Mouse (Mus musculus) lung, embryonic 14.5 days (tissue): ENCODE measurements around the gene Tpp2. TPM values are rescaled to one million over a fixed set of nuclear protein-coding genes. Genes with fewer than 3 reads are reported as not detected.
"Not testable (repeated sequence)": the region's sequence is repeated elsewhere in the genome, so short reads cannot be mapped to it uniquely, and the experiment has no call there.

Experiments used
- ATAC-seq: fragments of 200-750 bp; cut with Nextera tagmentation; 2 replicates; pipeline ENCODE4 v1.8.0; 2017; ENCODE audit warnings: mild to moderate bottlenecking, moderate TSS enrichment, moderate library complexity; ENCODE audit not compliant: insufficient read depth
- DNase-seq: peaks from one replicate; pipeline ENCODE4 v3.0.0-alpha.2; 2015
- H3K27ac ChIP-seq: fragments of 300-500 bp; sonication (generic); 2 replicates; pipeline ENCODE4 v1.5.1; 2014; ENCODE audit warnings: low read depth, mild to moderate bottlenecking, moderate library complexity
- H3K27me3 ChIP-seq: fragments of 300-500 bp; sonication (generic); 2 replicates; pipeline ENCODE4 v1.6.1; 2014; ENCODE audit warnings: low read length, control low read depth; ENCODE audit not compliant: insufficient read depth
- H3K36me3 ChIP-seq: fragments of 300-500 bp; sonication (generic); 2 replicates; pipeline ENCODE4 v1.6.1; 2014; ENCODE audit warnings: control low read depth; ENCODE audit not compliant: insufficient read depth
- H3K4me1 ChIP-seq: fragments of 300-500 bp; sonication (generic); 2 replicates; pipeline ENCODE4 v1.6.1; 2014; ENCODE audit warnings: antibody characterized with exemption, control low read depth; ENCODE audit not compliant: insufficient read depth
- H3K4me2 ChIP-seq: fragments of 300-500 bp; sonication (generic); 2 replicates; pipeline ENCODE4 v1.6.1; 2014; ENCODE audit warnings: mild to moderate bottlenecking
- H3K4me3 ChIP-seq: fragments of 300-500 bp; sonication (generic); 2 replicates; pipeline ENCODE4 v1.5.1; 2014; ENCODE audit warnings: low read depth, low read length
- H3K9ac ChIP-seq: fragments of 300-500 bp; sonication (generic); 2 replicates; pipeline ENCODE4 v1.6.1; 2014
- H3K9me3 ChIP-seq: fragments of 300-500 bp; sonication (generic); 2 replicates; pipeline ENCODE4 v1.6.1; 2016; ENCODE audit warnings: low read depth, low read length, control low read depth
- CTCF ChIP-seq: IDR thresholded peaks from 2 replicates; pipeline ENCODE4 v1.5.1; 2016; ENCODE audit warnings: antibody characterized with exemption, low read depth
- WGBS: fragments of 180-500 bp; shearing (Covaris S2); extraction: QIAGEN DNeasy Blood & Tissue Kit; methylation state at CpG from one replicate; pipeline ENCODE4 v1.1.7; 2014; 5-methylcytosine and 5-hydroxymethylcytosine counted together
- polyA plus RNA-seq: library from polyadenylated mRNA; unstranded; fragments of >200 nt; fragmentation: Nextera tagmentation; extraction: Ambion mirVana; gene quantifications from 2 replicates; pipeline ENCODE4 v1.2.1, GENCODE M21; 2014

The Tpp2 gene
- polyA plus RNA-seq, result 63.2 and 69.5 TPM in 2 replicates

DNA sequence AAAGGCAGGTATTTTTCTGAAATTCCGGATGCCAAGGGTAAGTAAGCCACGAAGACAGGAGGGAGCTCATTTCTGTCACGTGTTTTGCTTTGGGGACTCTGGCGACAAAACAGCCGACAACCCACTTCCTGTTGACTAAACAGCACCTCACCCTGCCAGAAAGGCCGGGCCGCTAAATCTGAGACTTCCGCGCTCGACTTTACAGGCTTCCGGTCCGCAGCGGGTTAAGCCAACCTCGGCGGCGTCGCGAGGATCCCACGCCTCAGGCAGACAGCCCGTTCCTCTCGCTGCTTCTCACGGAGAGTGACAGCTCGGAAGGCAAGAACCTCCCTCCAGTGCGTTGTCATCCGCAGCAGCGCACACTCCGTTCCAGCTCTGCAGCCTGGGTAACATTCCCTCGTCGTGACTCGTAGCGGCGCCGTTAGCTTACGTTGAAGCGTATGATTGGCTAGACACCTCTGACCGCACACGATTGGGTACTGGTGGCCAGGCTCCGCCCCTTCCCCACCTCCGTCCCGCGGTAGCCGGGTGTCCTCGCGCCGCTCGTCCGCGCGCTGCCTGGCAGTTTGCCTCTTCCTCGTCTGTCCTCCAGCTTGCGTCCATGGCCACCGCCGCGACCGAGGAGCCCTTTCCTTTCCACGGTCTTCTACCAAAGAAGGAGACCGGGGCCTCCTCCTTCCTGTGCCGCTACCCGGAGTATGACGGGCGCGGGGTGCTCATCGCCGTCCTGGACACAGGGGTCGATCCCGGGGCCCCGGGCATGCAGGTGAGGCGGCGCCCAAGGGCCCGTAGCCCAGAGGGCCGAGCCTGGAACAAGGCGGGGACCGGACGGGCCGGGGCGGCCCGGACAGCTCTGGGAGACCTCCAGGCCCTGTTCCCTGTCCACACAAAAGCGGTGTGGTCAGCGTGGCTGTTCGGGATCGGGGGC lies at the start of gene Tpp2:
Tpp2 (plus strand) TSS at position 160 of the 928 bp plus-strand sequence.
- TF ChIP-seq CTCF, result no peak
- Histone ChIP-seq H3K4me3 (peak within 1 kb of the TSS; percentile 98), H3K4me2 (peak within 1 kb of the TSS; percentile 63), H3K27me3 (no peaks in the 10 kb centered on the region), H3K27ac (peak within 1 kb of the TSS; percentile 98), H3K9ac (peak within 1 kb of the TSS; percentile 99), H3K36me3 (no peaks in the 10 kb centered on the region), H3K4me1 (no peaks in the 10 kb centered on the region; the same call in 1 of the 2 replicates), H3K9me3 (no peaks in the 10 kb centered on the region)
- ATAC-seq (peak; percentile 100), DNase-seq (peak; percentile 99)
- WGBS, result under 1% methylated on average over 81 of the region's 81 CpGs

- not testable (repeated sequence) for H3K9ac ChIP-seq, ATAC-seq, DNase-seq, H3K4me1 ChIP-seq, H3K4me3 ChIP-seq, H3K27ac ChIP-seq, H3K9me3 ChIP-seq, H3K27me3 ChIP-seq, H3K4me2 ChIP-seq, H3K36me3 ChIP-seq
- 83% methylated on average over 11 of the region's 11 CpGs for WGBS
Measured at GRCm38 (mm10) chr1:43888358-43888757, 45.1 kb upstream of the Tpp2 start.

DNA sequence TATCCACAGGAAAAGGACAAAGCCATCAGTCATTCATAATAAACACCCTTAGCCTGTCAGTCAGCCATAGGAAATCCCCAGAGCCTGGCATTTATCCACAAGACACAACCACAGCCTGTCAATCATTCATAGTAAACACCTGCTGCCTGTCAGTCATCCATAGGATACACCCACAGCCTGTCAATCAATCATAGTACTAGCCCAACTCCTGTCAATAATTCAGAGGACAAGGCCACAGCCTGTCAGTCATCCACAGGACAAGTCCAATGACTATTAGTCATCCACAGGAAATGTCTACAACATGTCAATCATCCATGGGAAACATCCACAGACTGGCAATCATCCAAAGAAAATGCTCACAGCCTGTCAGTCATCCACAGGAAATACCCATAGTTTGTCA lies 37.7 kb upstream of the Tpp2 start:
- H3K27ac ChIP-seq, result no peak overlapping the region
- no peak for DNase-seq
- ATAC-seq, result no peak
- no peaks in the 10 kb centered on the region for H3K4me1 ChIP-seq
- no peak overlapping the region for H3K4me2 ChIP-seq
- no peaks in the 10 kb centered on the region for H3K36me3 ChIP-seq
- no peak for TF ChIP-seq CTCF
- no peaks in the 10 kb centered on the region for H3K27me3 ChIP-seq
- H3K9ac ChIP-seq, result no peak overlapping the region
- H3K4me3 ChIP-seq, result no peak overlapping the region
- no peaks in the 10 kb centered on the region for H3K9me3 ChIP-seq

- no peaks in the 10 kb centered on the region for H3K4me1 ChIP-seq
- no peak overlapping the region for H3K4me3 ChIP-seq
- TF ChIP-seq CTCF, result no peak
- no peak for ATAC-seq
- WGBS, result 73% methylated on average over 2 of the region's 2 CpGs
- H3K27me3 ChIP-seq, result no peaks in the 10 kb centered on the region
- H3K36me3 ChIP-seq, result no peaks in the 10 kb centered on the region
- no peak overlapping the region for H3K9ac ChIP-seq
- DNase-seq, result no peak
- H3K4me2 ChIP-seq, result no peak overlapping the region
- no peaks in the 10 kb centered on the region for H3K9me3 ChIP-seq
- H3K27ac ChIP-seq, result no peak overlapping the region
Measured at GRCm38 (mm10) chr1:43897131-43897530, 36.3 kb upstream of the Tpp2 start.

DNA sequence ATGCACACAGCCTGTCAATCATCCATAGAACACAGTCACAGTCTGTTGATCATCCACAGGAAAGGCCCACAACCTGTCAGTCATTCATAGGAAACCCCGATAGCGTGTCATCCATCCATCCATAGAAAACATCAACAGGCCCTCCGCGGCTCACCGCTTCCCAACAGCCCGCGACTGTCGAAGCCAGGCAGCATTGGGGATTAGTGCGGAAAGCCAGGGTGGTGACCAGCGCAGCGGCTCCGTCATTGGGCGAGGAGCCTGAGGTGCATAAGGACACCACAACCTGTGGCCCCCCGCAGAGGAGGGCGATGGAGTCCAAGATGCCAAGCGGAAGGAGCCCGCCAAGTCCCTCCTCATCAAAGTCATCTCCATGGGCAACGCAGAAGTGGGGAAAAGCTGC lies 35.5 kb upstream of the Tpp2 start:
- H3K4me2 ChIP-seq, result no peak overlapping the region
- 78% methylated on average over 18 of the region's 18 CpGs for WGBS
- H3K4me1 ChIP-seq, result no peaks in the 10 kb centered on the region
- DNase-seq (no peak), ATAC-seq (no peak)
- H3K27ac ChIP-seq, result no peak overlapping the region
- no peaks in the 10 kb centered on the region for H3K9me3 ChIP-seq
- H3K36me3 ChIP-seq, result no peaks in the 10 kb centered on the region
- no peaks in the 10 kb centered on the region for H3K27me3 ChIP-seq
- no peak overlapping the region for H3K9ac ChIP-seq
- TF ChIP-seq CTCF, result no peak
- no peak overlapping the region for H3K4me3 ChIP-seq

DNA sequence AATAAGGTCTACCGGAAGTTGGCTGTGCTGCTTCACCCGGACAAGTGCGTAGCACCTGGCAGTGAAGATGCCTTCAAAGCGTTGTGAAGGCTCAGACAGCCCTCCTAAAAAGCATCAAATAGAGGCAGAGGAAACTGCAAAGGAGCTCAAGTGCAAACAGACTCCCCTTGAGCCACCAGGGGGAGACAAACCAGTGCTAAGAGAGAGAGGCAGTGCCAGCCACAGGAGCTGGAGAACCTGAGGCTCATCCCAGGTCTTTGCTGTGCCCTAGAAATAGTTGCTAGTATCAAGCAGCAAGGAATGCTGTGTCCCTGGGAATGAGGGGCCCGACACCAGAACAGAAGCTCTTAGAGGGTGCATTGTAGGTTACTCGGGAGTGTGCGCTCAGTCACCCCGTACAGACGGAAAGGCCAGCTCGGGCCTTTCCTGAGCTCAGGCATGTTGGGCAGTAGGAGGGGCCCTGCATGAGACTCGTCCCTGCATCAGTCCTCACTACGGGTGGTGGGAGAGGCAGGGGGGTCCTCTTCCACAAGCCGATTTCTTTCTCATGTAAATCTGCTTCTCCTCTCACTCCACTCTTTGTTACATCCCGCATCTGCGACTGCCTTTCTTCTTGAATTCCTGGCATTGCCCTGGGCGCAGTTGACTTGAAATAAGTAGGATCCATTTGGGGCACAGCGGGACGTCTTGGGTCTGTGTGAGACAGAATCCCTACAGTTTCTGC lies 34.3 kb upstream of the Tpp2 start:
- Histone ChIP-seq H3K4me2 (peak overlapping the region; percentile 54), H3K4me1 (no peaks in the 10 kb centered on the region), H3K4me3 (no peak overlapping the region), H3K27me3 (no peaks in the 10 kb centered on the region), H3K36me3 (no peaks in the 10 kb centered on the region), H3K9ac (0 out of 2 replicates have a peak overlapping the region, but pooled peaks have one; percentile 24), H3K9me3 (no peaks in the 10 kb centered on the region), H3K27ac (no peak overlapping the region)
- DNase-seq (peak; percentile 87), ATAC-seq (peak; percentile 75; the same call in 1 of the 2 replicates)
- WGBS, result 17% methylated on average over 18 of the region's 18 CpGs
- TF ChIP-seq CTCF, result peak; percentile 83

GRCm38 (mm10) chr1:43902417-43902816 lies 31.0 kb upstream of the Tpp2 start:
- WGBS, result 76% methylated on average over 1 of the region's 1 CpGs
- Histone ChIP-seq H3K9ac (no peak overlapping the region), H3K4me1 (no peaks in the 10 kb centered on the region), H3K4me2 (no peak overlapping the region), H3K36me3 (no peaks in the 10 kb centered on the region), H3K27me3 (no peaks in the 10 kb centered on the region), H3K9me3 (no peaks in the 10 kb centered on the region), H3K27ac (no peak overlapping the region), H3K4me3 (no peak overlapping the region)
- no peak for DNase-seq
- TF ChIP-seq CTCF, result no peak
- no peak for ATAC-seq
